Mouse (Mus musculus) erythroblast, embryonic 14.5 days (primary cell): ENCODE measurements around the gene Erc1. TPM values are rescaled to one million over a fixed set of nuclear protein-coding genes. Genes with fewer than 3 reads are reported as not detected.
"Not testable (repeated sequence)": the region's sequence is repeated elsewhere in the genome, so short reads cannot be mapped to it uniquely, and the experiment has no call there.

ENCODE experiments used
- H3K27me3 ChIP-seq: 2 replicates; pipeline ENCODE4 v1.6.1; 2012; ENCODE audit warnings: inconsistent platforms; ENCODE audit not compliant: control insufficient read depth
- H3K36me3 ChIP-seq: 2 replicates; pipeline ENCODE4 v1.6.1; 2012; ENCODE audit warnings: mild to moderate bottlenecking, inconsistent platforms; ENCODE audit not compliant: control insufficient read depth
- H3K4me1 ChIP-seq: 2 replicates; pipeline ENCODE4 v1.6.1; 2012; ENCODE audit warnings: inconsistent platforms; ENCODE audit not compliant: control insufficient read depth
- H3K4me3 ChIP-seq: replicated peaks from 2 replicates; pipeline ENCODE3; 2012; ENCODE audit warnings: moderate library complexity, mild to moderate bottlenecking, inconsistent platforms
- H3K9me3 ChIP-seq: 2 replicates; pipeline ENCODE4 v1.6.1; 2012; ENCODE audit warnings: low read length, inconsistent platforms, mixed read lengths; ENCODE audit not compliant: control insufficient read depth
- GATA1 ChIP-seq: IDR thresholded peaks from 2 replicates; pipeline ENCODE4 v1.6.1; 2012; ENCODE audit warnings: low read length, inconsistent platforms, mixed read lengths
- TAL1 ChIP-seq: IDR thresholded peaks from 3 replicates; pipeline ENCODE4 v1.6.1; 2012; ENCODE audit warnings: low read length, inconsistent platforms, mixed read lengths
- polyA plus RNA-seq: library from polyadenylated mRNA; stranded (reverse); fragments of >175 nt; gene quantifications from 2 replicates; pipeline ENCODE4 v1.2.3, GENCODE M21; 2012

Erc1 gene
- polyA plus RNA-seq, 1 experiment, result 0.15 TPM

GRCm38 (mm10) chr6:119657418-119658178, 190.4 kb downstream of the Erc1 start:
- TF ChIP-seq GATA1, result no peak
- no peak for TF ChIP-seq TAL1
- H3K27me3 ChIP-seq, result no peaks in the 10 kb centered on the region
- no peak overlapping the region for H3K4me3 ChIP-seq
- H3K36me3 ChIP-seq, result no peaks in the 10 kb centered on the region
- H3K4me1 ChIP-seq, result no peaks in the 10 kb centered on the region
- H3K9me3 ChIP-seq, result no peaks in the 10 kb centered on the region

- H3K36me3 ChIP-seq, H3K4me1 ChIP-seq, H3K4me3 ChIP-seq, H3K27me3 ChIP-seq, H3K9me3 ChIP-seq: not testable (repeated sequence)
Measured at GRCm38 (mm10) chr6:119654777-119655176, 193.2 kb downstream of the Erc1 start.

DNA sequence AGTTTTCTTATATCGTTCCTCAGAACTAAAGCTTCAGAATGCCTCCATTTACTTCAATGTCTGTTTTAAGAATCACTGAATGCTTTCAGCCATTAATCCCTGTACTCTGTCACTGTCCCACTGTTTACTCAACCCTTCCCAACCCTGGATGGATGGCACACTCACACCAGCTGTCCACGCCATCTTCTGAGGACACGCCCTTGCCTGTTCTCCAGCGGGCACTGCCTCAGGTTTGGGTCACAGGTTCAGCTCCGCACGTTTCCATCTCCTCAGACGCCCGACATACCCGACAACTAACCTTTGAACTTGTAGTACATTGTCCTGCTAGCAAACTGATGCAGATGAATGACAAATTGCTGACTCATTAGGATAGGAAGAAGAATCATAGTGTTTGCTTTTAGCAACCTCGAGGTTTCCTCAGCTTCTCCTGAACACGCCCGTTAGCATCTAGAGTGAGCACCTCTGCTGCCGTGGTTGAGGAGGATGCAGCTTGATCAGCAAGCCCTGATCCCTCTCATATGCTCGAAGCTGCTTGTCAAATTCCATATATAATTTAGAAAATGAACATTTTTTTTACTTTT, 204.0 kb downstream of the Erc1 start:
- Histone ChIP-seq H3K9me3 (no peaks in the 10 kb centered on the region), H3K4me3 (no peak overlapping the region), H3K27me3 (no peaks in the 10 kb centered on the region), H3K4me1 (no peaks in the 10 kb centered on the region), H3K36me3 (no peaks in the 10 kb centered on the region)
- no peak for TF ChIP-seq TAL1
- no peak for TF ChIP-seq GATA1

GRCm38 (mm10) chr6:119643178-119643728, 204.7 kb downstream of the Erc1 start:
- Histone ChIP-seq H3K36me3 (no peaks in the 10 kb centered on the region), H3K9me3 (no peaks in the 10 kb centered on the region), H3K4me3 (no peak overlapping the region), H3K27me3 (no peaks in the 10 kb centered on the region), H3K4me1 (no peaks in the 10 kb centered on the region)
- TF ChIP-seq TAL1, result no peak
- no peak for TF ChIP-seq GATA1

- no peak for TF ChIP-seq TAL1
- no peak for TF ChIP-seq GATA1
- no peaks in the 10 kb centered on the region for H3K4me1 ChIP-seq
- H3K27me3 ChIP-seq, result no peaks in the 10 kb centered on the region
- H3K9me3 ChIP-seq, result no peaks in the 10 kb centered on the region
- no peaks in the 10 kb centered on the region for H3K36me3 ChIP-seq
- H3K4me3 ChIP-seq, result no peak overlapping the region
Measured at GRCm38 (mm10) chr6:119642718-119643117, 205.2 kb downstream of the Erc1 start.

- no peak overlapping the region for H3K4me3 ChIP-seq
- TF ChIP-seq TAL1 (no peak), GATA1 (no peak)
Measured at GRCm38 (mm10) chr6:119635629-119636028, 212.3 kb downstream of the Erc1 start.

DNA sequence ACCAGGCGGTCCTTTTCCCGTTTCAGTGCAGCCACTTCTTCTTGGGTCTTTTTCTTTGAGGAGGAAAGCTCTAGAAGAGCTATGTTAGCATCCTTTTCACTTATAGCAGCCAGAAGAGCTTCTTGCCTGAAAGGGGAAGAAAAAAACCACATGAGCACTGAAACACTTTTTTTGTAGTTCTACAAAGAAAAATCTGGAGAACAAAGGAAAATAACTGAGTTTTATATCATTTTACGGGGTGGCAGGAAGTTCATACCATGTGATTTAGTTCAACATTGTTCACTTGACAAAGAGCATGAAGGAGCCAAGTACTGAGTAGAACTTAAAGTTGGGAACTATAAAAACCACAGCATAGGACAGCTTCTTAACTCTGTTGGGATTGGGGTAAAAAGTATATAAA, 217.3 kb downstream of the Erc1 start:
- Histone ChIP-seq H3K9me3 (no peaks in the 10 kb centered on the region), H3K27me3 (no peaks in the 10 kb centered on the region), H3K36me3 (peaks cover 2% of the 10 kb centered on the region; the same call in 1 of the 2 replicates), H3K4me3 (no peak overlapping the region), H3K4me1 (no peaks in the 10 kb centered on the region)
- TF ChIP-seq GATA1 (no peak), TAL1 (no peak)

More at GRCm38 (mm10) chr6:119635629-119636028, 212.3 kb downstream of the Erc1 start:
- Histone ChIP-seq H3K27me3 (no peaks in the 10 kb centered on the region), H3K4me1 (no peaks in the 10 kb centered on the region), H3K36me3 (no peaks in the 10 kb centered on the region), H3K9me3 (no peaks in the 10 kb centered on the region)

GRCm38 (mm10) chr6:119601379-119601778, 246.6 kb downstream of the Erc1 start:
- Histone ChIP-seq H3K4me1 (no peaks in the 10 kb centered on the region), H3K27me3 (no peaks in the 10 kb centered on the region), H3K4me3 (no peak overlapping the region), H3K36me3 (no peaks in the 10 kb centered on the region), H3K9me3 (no peaks in the 10 kb centered on the region)
- TF ChIP-seq TAL1, result no peak

DNA sequence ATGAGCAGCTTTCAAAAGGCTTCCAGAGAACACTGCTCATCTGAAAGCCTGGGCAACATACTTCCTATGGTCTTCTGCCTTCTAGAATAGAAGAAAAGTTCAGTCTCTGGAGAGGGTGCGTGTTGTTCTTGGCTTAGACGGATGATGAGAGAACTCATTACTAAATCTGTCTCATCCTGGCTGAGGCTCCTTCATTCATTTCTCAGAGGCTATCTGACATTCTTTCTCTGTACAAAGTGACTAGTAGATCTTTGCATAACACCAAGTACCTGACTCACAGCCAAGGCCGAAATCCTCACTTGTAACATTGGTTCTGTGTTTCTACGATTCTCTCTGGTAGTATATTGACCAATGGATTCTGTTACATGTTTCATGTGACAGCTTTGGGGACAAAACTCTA, 252.5 kb downstream of the Erc1 start:
- H3K4me1 ChIP-seq, result no peaks in the 10 kb centered on the region
- H3K4me3 ChIP-seq, result no peak overlapping the region
- no peaks in the 10 kb centered on the region for H3K36me3 ChIP-seq
- no peaks in the 10 kb centered on the region for H3K27me3 ChIP-seq
- H3K9me3 ChIP-seq, result no peaks in the 10 kb centered on the region
- no peak for TF ChIP-seq TAL1
- no peak for TF ChIP-seq GATA1

DNA sequence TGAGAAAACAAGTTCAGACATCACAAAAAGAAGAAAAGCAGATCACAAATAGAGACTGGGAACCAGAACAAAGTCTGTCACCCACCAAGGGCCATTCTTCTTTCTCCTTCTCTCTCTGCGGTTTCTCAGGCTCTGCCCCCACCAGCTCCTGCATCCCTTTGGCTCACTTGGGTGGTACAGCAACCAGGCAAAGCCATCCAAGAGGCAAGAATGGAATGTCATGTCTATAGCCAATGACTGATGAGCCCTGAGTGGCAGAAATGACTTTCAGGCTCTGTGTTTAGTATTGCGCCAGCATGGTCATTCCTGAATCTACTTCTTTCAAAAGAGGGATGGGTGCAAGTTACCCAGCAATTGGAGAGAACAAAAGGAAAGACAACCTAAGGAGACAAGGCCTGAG, 257.1 kb downstream of the Erc1 start:
- Histone ChIP-seq H3K36me3 (no peaks in the 10 kb centered on the region), H3K4me1 (no peaks in the 10 kb centered on the region), H3K9me3 (no peaks in the 10 kb centered on the region), H3K27me3 (no peaks in the 10 kb centered on the region), H3K4me3 (no peak overlapping the region)
- no peak for TF ChIP-seq GATA1
- TF ChIP-seq TAL1, result no peak
